Mouse (Mus musculus) liver, embryonic 14.5 days (tissue): ENCODE results near the gene Gm15319.
"Not testable (repeated sequence)": the region's sequence is repeated elsewhere in the genome, so short reads cannot be mapped to it uniquely, and the experiment has no call there.

ENCODE experiments used
- CTCF ChIP-seq: IDR thresholded peaks from 2 replicates; pipeline ENCODE4 v1.5.1; 2016; ENCODE audit warnings: antibody characterized with exemption, low read depth, control low read depth
- EP300 ChIP-seq: IDR thresholded peaks from 2 replicates; pipeline ENCODE4 v1.6.1; 2016; ENCODE audit warnings: antibody characterized with exemption, low read depth

- TF ChIP-seq EP300, CTCF: not testable (repeated sequence)
Measured at GRCm38 (mm10) chr8:20295881-20296280, 67.1 kb downstream of the Gm15319 start.
